Mouse (Mus musculus): Measurements from ENCODE around the gene Tbc1d10c.

The Tbc1d10c gene

DNA sequence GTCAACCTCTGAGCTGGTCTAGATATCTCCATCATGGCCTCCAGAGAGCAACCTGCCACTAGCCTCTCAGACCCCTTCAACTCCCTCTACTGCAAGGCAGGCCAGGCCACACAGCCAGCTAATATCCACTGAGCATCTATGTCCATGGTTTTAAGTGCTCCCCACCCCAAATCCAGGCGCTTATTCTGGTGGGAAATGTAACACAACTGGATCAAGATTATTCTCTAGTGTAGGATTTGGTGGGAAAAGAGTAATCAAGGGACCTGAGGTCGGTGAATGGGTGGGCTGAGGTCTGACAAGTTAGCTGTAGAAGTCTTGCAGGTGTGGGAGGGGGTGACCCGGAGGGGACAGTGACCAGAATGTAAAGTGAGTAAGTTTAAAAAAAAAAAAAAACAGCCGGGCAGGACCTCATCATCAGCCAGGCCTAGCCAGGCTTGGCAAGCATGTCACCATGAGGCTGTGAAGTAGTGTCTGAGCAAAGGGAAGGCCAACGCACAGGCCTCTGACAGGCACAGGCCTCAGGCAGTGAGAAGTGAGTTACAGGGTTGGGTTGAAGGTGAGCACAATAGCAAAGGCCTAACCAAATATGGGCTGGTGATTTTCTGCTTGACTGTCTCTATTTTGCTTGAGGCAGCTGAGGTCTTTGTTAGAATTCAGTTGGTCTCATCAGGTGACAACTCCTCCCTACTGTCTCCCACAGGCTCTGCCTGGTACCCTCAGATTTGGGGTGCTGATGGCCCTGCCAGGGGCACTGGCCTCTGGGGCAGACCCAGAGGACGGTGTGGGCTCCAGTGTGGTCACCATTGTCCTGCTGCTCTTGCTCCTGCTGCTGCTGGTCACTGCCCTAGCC is 35.6 kb downstream of the Tbc1d10c start:
- peak; percentile 46 for DNase-seq

DNA sequence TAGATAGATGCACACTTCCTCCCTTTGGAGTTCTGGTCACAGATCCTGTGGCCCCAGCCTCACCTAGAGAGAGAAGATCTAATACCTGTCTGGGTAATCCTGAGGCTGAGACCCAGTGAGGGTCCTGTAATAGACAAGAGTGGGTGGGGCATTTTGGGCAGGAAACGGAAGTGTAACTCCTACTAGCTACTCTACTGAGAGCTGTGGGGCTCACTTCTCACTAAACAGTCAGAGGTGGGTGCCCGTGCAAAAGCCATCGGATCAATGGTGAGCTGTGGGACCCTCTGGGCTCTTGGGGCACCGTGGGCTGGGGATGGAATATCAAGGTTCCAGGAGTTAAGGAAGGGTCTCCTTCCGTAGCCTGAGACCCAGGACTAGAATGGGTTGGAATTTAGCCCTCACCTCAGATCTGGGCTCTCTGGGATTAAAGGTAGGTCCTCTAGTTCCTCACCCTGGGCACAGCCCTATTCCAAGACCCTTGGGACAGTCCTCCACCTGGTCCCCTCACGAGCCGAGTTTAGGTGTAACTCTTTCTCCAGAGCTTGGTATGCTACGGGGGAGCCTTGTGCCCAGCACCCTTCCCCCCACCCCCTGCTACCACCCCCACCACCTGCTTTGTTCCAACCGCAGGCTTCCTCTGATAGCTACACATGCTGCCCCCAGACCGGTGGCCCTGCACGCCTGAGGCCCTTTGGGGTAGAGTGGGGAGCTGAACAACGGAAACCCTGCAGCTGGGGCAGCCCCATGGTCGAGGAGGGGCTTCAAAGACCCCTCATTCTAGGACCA is 36.5 kb downstream of the Tbc1d10c start:
- DNase-seq = no peak

DNA sequence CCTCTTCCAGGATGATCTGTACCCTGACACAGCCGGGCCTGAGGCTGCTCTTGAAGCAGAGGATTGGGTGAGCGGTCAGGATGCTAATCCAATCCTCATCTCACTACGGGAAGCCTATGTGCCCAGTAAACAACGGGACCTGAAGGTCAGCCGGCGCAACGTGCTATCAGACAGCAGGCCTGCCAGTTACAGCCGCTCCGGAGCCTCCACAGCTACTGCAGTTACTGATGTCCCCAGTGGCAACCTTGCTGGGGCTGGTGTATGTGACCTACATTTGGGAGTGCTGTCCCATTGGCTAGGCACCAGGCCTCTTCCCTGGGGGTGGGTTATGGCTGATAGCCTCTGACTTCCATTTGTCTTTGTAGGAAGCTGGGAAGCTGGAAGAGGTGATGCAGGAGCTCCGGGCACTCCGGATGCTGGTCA is 37.8 kb downstream of the Tbc1d10c start, which contains the start of gene Ptprcap:
TSS of gene Ptprcap (plus strand) at position 373 of the 423 bp plus-strand sequence.
- DNase-seq = peak; percentile 74

DNA sequence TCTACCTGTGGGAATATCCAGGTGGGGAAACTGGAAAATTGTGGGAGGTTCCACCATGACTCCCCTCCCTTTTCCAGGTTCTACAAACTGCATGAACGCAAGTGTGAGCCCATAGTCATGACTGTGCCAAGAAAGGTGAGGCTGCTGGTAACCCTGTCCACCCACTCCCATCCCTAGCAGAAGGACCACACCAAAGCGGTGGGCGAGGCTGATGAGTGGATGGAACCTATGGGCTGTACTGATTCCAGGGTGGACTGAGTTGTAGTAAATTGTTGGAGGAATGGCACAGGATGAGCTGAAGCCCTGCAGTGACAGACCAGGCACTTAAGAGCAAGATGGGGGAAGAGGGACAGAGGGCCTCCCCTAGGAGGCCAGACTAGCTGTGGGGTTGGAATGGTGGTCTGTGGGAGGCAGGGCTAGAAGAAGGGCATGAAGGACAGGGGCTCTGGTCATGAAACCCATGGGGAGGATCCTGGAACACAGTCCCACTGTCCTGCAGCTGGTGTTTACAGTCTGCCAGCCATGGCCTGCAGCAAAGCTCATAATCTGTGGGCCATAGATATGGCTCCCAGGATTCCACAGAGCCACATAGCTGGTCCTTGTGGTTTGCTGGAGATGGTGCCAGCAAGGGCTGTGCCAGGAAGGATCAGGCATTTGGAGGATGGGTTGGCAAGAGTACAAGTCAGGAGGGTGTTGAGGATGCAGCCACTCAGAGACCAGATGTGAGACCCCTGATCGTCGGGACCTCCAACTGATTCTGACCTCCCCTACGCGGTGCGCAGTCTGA is 38.4 kb downstream of the Tbc1d10c start:
- DNase-seq = no peak

DNA sequence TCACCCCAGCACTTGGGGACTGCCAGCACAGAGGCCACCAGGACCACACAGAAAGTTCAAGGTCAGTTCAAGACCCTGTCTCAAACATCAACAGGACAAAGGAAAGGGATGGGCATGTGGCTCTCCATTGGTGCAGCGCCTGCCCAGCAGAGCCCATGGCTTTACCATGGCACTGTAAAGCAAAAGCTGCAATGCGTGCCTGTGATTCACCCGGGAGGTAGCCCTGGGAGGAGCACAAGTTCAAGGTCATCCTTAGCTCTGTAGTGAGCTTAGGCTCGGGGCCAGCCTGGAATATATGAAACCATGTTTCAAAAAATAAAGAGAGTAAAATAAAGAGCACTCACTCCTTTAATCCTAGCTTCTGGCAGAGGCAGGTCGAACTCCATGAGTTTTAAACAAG is 39.2 kb downstream of the Tbc1d10c start:
- DNase-seq = no peak

DNA sequence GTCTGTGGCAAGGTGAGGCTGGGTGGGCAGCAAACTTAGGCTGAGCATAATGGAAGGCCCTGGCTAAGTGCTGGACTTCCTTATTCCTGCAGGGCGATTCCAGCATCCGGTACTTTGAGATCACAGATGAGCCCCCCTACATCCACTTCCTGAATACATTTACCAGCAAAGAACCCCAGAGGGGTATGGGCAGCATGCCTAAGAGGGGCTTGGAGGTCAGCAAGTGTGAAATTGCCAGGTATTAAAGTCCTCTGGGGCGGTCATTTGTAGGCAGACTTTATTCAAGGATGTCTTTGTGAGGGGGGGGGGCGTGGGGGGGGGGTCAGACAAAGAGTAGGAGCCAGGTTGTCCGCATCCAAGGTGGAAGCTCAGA is 39.6 kb downstream of the Tbc1d10c start:
- DNase-seq = no peak

DNA sequence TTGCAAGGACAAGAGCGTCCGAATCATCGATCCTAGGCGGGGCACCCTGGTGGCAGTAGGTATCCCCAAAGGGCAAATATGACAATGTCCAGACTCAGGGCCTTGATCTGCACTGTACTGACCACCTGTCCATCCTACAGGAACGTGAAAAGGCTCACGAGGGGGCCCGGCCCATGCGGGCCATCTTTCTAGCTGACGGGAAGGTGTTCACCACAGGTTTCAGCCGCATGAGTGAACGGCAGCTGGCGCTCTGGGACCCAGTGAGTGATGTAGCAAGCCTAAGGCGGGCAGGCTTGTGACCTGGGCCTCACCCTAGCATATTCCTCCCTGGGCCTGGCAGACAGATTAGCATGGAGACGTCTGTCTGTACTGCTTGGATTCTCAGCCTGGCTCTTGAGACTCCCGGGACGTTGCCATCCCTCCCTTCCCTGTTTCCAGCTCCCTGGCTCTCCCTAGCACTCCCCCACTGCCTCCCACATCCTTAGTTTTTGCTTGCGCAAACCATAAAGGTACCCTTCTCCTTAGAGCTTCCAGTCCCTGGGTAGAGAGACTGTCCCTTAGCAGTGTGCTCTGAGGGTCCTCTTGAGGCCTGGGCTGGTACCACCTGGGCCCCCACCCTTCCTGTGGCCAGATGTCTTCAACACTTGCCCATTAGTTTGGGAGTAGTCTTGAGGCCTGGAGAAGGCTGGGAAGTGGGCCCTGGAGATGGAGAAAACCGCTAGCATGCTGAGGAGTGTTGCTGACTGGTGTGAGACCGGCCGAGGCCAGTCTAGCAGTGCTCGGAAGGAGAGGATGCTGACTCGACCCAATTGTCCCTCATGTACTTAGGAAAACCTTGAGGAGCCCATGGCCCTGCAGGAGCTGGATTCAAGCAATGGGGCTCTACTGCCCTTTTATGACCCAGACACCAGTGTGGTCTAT is 40.3 kb downstream of the Tbc1d10c start:
- DNase-seq = no peak

DNA sequence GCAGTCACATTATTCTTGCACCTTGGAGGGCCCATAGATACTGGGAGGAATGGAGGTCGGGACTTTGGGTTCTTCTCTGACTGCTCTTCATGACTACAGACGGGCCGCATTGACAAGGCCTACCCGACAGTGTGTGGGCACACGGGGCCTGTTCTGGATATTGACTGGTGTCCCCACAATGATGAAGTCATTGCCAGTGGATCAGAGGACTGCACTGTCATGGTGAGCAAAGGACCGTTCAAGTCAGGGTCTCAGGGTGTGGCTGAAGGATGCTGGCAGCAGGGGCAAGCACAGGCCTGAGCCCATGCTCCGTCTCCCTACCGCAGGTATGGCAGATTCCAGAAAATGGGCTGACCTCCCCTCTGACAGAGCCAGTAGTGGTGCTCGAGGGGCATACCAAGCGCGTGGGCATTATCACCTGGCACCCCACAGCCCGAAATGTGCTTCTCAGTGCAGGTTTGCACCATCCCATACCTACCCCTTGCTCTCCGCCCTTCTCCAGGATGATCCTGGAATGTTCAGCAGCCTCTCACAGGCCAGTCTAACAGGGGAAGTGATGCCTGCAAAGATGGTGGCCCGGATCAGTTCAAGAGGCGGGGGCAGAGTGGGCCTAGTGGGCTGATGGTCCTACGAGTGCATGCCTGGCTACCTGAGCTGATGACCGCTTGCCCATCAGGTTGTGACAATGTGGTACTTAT is 41.2 kb downstream of the Tbc1d10c start:
- no peak for DNase-seq

DNA sequence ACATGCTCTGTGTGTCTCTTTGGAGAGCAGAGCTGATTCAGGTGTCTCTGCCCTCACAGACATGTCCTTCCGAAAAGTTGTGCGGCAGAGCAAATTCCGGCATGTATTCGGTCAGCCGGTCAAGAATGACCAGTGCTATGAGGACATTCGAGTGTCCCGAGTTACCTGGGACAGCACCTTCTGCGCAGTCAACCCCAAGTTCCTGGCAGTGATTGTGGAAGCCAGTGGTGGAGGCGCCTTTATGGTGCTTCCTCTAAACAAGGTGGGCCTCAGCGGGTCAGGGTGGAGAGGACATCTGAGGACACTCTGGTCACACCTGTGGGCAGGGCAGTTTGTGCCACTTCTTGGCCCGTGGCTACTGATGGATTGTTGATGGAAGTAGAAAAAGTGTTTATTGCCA is 41.8 kb downstream of the Tbc1d10c start:
- no peak for DNase-seq

DNA sequence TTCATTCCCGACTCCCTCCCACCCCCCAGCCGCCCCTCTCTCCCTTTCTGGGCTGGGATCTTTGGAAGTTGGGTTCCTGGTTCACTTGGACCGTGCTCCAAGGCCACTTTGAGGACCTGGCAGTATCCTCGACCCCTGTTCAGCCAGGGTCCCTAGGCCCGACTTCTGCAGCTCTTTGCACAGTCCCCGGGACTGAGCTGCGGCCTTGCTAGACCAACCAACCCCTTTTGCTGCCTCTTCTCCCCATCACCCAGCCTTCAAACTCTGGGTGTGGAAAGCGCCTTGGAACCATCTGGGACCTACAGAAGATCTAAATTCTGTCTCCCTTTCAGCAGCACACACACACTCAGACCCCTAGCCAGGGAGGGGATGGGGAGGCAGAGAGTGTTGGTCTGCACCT is 42.3 kb downstream of the Tbc1d10c start:
- no peak for DNase-seq

DNA sequence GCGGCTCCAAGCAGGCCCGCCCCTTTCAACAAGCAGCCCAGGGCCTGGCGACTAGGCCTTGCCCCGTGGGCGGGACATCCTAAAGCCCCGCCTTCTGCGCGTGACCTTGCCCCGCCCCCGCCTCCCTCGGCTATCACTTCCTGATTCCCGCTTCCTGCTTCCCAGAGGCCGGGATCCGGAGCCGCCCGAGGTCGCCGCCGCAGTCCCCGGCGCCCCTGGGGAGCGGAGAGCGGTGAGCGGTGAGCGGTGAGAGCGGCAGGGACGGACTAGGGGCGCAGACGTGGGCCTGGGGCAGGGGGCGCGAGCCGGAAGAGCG is 42.6 kb downstream of the Tbc1d10c start, which contains the start of gene Coro1b:
TSS of gene Coro1b (plus strand) at position 129 of the 316 bp plus-strand sequence.
- DNase-seq = peak; percentile 96

DNA sequence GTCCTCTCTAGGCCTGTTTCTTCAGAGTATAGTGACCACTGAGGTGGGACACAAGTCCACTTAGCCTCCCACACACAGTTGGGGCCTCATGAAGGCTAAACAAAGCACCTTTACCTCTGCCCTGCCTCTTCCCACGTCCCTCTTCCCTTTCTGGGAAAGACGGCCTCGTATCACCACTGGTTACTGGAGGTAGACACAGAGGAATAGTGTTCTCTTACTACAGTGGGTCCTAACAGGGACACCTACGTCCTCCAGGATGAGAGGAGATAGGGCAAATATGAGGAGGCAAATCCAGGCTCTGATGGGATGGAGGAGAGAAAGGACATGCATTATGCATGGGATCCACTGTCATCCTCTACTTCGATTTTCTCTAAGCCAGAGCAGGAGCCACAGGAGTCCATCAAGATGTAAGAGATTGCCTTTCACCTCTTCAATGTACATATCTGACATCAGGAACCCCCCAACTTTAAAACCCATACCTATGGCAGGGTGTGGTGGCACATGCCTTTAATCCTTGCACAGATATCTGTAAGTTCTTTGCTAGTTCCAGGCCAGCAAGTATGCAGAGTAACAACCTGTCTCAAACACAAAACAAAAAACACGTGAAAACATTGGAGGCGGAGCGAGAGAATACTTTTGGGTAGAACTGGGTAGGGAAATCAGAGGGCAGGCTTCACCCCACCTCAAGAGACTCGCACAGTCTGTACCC is 43.1 kb downstream of the Tbc1d10c start:
- no peak for DNase-seq

DNA sequence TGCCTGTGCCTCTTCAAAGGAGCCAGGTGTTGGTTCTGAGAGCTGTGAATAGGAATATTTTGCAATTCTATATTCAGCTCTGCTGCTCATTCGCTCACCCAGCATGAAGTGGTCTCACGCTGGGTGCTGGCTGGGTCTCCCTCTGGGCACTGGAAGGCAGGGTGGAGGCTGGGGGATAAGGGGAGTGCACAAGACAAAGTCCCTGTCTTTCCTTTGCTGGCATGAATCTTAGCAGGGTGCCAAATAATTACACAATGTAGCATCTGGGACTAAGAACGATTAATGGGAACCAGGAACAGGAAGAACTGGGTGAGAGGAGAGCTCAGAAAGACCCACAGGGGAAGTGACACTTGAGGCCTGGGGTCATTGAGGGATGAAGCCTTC is 44.1 kb downstream of the Tbc1d10c start:
- DNase-seq = no peak

DNA sequence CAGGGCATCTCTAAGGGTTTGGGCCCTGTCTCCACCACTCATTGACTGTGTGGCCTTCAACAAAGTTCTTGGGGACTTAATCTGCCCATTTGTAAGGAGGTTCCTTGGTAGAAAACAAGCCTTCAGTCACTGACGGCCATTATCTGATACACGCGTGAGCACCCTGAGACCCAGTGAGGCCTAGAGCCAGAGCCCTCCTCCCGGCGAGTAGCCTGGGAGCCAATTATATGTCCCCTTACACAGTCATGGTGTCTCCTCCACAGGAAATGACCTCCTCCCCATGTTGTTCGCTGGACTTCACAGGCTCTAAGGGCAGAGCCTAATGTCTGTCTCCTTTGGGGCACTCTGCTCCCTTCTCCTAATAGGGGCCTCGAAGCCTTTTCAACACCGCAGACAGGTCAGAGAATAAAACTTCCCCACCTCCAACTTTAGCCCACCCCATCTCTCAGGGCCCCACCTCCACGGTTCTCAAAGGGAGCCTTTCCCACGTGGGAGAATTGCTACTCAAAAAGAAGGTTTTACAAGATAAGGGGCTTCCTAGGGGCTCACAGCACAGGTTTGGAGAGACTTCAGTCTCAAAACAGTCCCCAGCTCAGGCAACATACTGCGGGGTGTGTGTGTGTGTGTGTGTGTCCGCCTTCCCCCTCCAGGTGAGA is 44.6 kb downstream of the Tbc1d10c start:
- DNase-seq = no peak

DNA sequence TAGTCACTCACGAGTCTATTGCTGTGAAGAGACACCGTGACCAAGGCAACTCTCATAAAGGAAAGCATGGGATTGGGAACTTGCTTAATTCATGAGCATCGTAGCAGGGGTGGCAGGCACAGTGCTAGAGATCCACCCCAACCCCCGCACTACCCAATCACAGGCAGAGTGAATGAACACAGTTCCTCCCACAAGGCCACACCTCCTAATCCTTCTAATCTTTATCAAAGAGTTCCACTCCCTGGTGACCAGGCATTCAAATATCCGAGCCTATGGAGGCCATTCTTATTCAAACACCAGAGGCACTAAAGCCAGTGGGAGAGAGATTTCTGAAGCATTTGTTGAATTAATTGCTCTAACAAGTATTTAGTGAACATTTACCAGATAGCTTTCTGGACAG is 45.1 kb downstream of the Tbc1d10c start:
- DNase-seq = no peak

DNA sequence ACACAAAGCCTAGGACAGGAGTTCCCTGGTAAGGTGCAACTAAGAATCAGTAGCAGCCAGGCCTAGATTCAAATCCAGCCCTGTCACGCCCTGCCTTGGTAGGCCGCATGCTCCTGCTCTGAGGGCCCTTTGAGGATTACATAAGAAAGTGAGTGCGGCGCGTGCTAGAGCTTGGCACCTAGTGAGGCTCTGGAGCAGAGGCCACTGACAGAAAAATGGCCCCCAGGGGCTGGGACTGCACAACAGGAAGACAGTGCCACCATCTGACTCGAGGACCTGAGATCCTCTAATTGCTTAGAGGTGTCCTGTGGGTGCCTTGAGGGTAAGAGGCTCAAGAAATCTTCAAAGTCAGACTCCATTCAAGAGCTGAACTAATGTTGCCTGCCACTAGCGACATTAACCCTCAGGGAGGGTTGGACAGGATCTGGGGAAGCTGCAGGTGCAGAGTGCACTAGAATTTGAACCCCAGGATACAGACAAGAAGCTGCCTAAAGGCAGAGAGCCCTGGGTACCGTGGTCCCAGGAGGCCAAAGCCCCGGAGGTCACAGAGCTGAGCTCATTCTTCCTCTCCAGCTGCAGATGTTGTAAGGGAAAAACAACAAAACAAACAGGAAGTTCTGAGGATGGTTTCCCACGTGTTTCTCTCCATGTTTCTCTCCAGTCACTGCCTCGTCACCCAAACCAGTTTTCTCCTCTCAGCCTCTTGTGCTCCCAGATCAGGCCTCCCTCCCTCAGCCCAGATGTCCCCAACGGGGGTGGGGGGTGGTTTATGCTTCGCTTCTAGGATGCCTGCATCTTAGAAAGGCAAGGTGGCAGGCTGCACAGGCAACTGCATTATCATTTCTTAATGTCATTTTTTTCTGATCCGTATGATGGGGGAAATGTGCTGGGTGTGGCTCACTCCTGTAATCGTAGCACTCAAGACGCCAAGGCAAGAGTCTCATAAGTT is 46.3 kb downstream of the Tbc1d10c start:
- no peak for DNase-seq

DNA sequence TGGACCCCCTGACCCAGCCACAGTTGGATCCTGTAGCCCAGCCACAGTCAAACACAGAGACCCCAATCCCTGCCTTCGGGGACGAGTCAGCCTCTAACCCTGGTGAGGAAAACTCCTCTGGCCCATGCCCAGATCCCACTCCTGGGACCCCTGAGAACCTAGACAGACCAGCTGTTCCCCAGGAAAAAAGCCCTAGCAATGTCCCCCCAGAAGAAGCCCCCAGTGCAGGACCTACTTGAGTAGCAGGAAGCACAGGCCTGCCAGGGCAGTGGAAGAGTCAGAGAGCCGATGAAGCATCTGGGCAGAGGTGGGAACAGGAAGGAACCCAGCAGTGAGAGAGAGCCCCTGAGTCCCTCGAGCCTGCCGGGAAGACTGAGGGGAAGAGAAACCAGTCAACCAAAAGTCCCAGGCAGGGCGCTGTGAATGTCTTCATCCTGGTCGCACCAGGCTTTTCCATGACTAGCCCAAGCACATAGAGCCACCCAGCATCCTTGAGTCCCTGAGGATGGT is 47.3 kb downstream of the Tbc1d10c start, which contains the start of gene Cabp4:
TSS of gene Cabp4 (minus strand) at position 275 of the 510 bp plus-strand sequence.
- no peak for DNase-seq

DNA sequence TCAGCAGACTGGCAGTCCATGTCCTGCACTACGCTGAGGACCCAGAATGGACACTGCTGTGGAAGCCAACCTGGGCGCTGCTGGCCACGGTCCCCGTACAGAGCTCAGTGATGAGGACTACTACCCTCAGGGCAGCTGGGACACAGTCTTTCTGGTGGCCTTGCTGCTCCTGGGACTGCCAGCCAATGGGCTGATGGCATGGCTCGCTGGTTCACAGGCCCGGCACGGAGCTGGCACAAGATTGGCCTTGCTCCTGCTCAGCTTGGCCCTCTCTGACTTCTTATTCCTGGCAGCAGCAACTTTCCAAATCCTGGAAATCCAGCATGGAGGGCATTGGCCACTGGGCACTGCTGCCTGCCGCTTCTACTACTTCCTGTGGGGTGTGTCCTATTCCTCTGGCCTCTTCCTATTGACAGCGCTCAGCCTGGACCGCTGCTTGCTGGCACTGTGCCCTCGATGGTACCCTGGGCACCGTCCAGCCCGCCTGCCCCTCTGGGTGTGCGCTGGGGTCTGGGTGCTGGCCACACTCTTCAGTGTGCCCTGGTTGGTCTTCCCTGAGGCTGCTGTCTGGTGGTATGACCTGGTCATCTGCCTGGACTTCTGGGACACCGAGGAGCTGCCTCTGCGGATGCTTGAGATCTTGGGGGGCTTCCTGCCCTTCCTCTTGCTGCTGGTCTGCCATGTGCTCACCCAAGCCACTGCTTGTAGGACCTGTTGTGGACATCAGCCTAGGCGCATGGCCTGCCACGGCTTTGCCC is 48.5 kb downstream of the Tbc1d10c start:
- DNase-seq = no peak
